Comparison of ENCODE assay signal across 15 mouse cellular contexts in genomic region chr2:50373626-50374025, GRCm38 (mm10).
DNase-seq lines count a peak whose midpoint lies in the region; ATAC-seq and TF ChIP-seq lines count a peak whose summit lies in the region.
"Had no signal": no experiment of that assay in that cellular context is flagged by ENCODE, and none has a peak within 500 bp of the region (broad histone marks: within the 10 kb centered on the region; RNA-seq: fewer than 3 reads in every experiment).

No protein-coding gene starts in this region.

- no peak overlapping the region for H3K9ac ChIP-seq in kidney, embryonic 15.5 days
- no peak overlapping the region for H3K9ac ChIP-seq in midbrain, embryonic 13.5 days (replicated peaks)
- H3K9ac ChIP-seq: hindbrain, embryonic 15.5 days; limb, embryonic 13.5 days; lung, embryonic 15.5 days had no signal

- no peaks in the 10 kb centered on the region for H3K9me3 ChIP-seq in kidney, embryonic 15.5 days (replicated peaks)
- H3K9me3 ChIP-seq in midbrain, embryonic 13.5 days = no peaks in the 10 kb centered on the region
- H3K9me3 ChIP-seq: hindbrain, embryonic 15.5 days; limb, embryonic 13.5 days; lung, embryonic 15.5 days had no signal

- no peak for TF ChIP-seq POLR2A in kidney, adult 2 months (IDR thresholded peaks at IDR 0.05; ENCODE audit: low read depth, low read length)

- no peak overlapping the region for H3K27ac ChIP-seq in kidney, adult 2 months (ENCODE audit: insufficient read depth, low read depth, low read length)
- no peak overlapping the region for H3K27ac ChIP-seq in kidney, embryonic 15.5 days
- H3K27ac ChIP-seq in midbrain, embryonic 13.5 days = no peak overlapping the region
- H3K27ac ChIP-seq: hindbrain, embryonic 15.5 days; limb, embryonic 13.5 days; lung, embryonic 15.5 days had no signal

- H3K4me3 ChIP-seq in kidney, adult 2 months (ENCODE audit: insufficient read depth, low read depth, low read length) = no peak overlapping the region
- H3K4me3 ChIP-seq in kidney, embryonic 15.5 days (replicated peaks) = no peak overlapping the region
- H3K4me3 ChIP-seq in midbrain, embryonic 13.5 days (replicated peaks) = no peak overlapping the region
- H3K4me3 ChIP-seq: hindbrain, embryonic 15.5 days; limb, embryonic 13.5 days; lung, embryonic 15.5 days; myocyte had no signal

- no peaks in the 10 kb centered on the region; the same call in 1 of the 2 replicates for H3K4me1 ChIP-seq in kidney, adult 2 months (ENCODE audit: control insufficient read depth, insufficient read depth, low read length)
- 0 out of 2 replicates have a peak, but pooled peaks cover 2% of the 10 kb centered on the region for H3K4me1 ChIP-seq in kidney, embryonic 15.5 days
- 0 out of 2 replicates have a peak, but pooled peaks cover 3% of the 10 kb centered on the region for H3K4me1 ChIP-seq in midbrain, embryonic 13.5 days (replicated peaks)
- H3K4me1 ChIP-seq: lung, embryonic 15.5 days had no signal

- H3K36me3 ChIP-seq in kidney, adult 2 months (ENCODE audit: control insufficient read depth, insufficient read depth, low read length) = no peaks in the 10 kb centered on the region
- no peaks in the 10 kb centered on the region for H3K36me3 ChIP-seq in kidney, embryonic 15.5 days
- H3K36me3 ChIP-seq in midbrain, embryonic 13.5 days = no peaks in the 10 kb centered on the region
- H3K36me3 ChIP-seq: hindbrain, embryonic 15.5 days; limb, embryonic 13.5 days; lung, embryonic 15.5 days had no signal

- no peak for TF ChIP-seq CTCF in kidney, adult 2 months (conservative IDR thresholded peaks at IDR 0.05; ENCODE audit: insufficient read depth, insufficient read length, low read depth, low read length)

- H3K27me3 ChIP-seq in kidney, adult 2 months (replicated peaks; ENCODE audit: control insufficient read depth, insufficient read depth, low read length) = no peaks in the 10 kb centered on the region
- no peaks in the 10 kb centered on the region for H3K27me3 ChIP-seq in kidney, embryonic 15.5 days
- H3K27me3 ChIP-seq in midbrain, embryonic 13.5 days = no peaks in the 10 kb centered on the region
- H3K27me3 ChIP-seq: hindbrain, embryonic 15.5 days; limb, embryonic 13.5 days; lung, embryonic 15.5 days had no signal

- peak; percentile 6 to 14 for DNase-seq in adrenal gland, postnatal 36 days
- DNase-seq in adrenal gland, postnatal 4 days (ENCODE audit: low spot score in 2 of 2) = no peak
- DNase-seq in kidney, adult 2 months = peak; percentile 22
- DNase-seq in urinary bladder, postnatal 14 days (ENCODE audit: low spot score) = peak; percentile 26
- no peak for DNase-seq in urinary bladder, postnatal 10 days (ENCODE audit: low spot score)
- no peak for DNase-seq in ovary, adult 18-20 months (ENCODE audit: low spot score)
- DNase-seq: cerebellum, adult 8-10 months; embryo, embryonic 11 days had no signal

- no peak overlapping the region for H3K4me2 ChIP-seq in kidney, embryonic 15.5 days
- H3K4me2 ChIP-seq in midbrain, embryonic 13.5 days (replicated peaks) = no peak overlapping the region
- H3K4me2 ChIP-seq: hindbrain, embryonic 15.5 days; limb, embryonic 13.5 days; lung, embryonic 15.5 days; midbrain, embryonic 11.5 days had no signal

- WGBS in kidney, adult 2 months = 16% methylated on average over 2 of the region's 2 CpGs
- 60% methylated on average over 2 of the region's 2 CpGs for WGBS in kidney, embryonic 15.5 days
- WGBS in midbrain, embryonic 13.5 days = 89% methylated on average over 2 of the region's 2 CpGs

- ATAC-seq in kidney, embryonic 15.5 days (replicated peaks; ENCODE audit: low FRiP score) = no peak
- no peak for ATAC-seq in midbrain, embryonic 13.5 days

Comparison
In these comparisons a context has a peak if more than half of its experiments do, and no peak if none do; other contexts are left out.
1. DNase-seq: peak in adrenal gland, postnatal 36 days (2 of 2), kidney, adult 2 months (single experiment) and urinary bladder, postnatal 14 days (single experiment); none in adrenal gland, postnatal 4 days (0 of 2), urinary bladder, postnatal 10 days (single experiment) and ovary, adult 18-20 months (single experiment).